Mouse (Mus musculus) C2C12 (cell line): ENCODE measurements at regions not wholly inside any gene's neighbourhood (a gene's known extent, or its start where the extent isn't known, plus 50 kb on each side); places are given as distances from the start of the nearest gene placed in this dataset.

ENCODE experiments used
- H3K27me3 ChIP-seq: one replicate; pipeline ENCODE4 v1.6.1; 2011; ENCODE audit not compliant: control insufficient read depth, insufficient read depth, insufficient read length
- H3K36me3 ChIP-seq: one replicate; pipeline ENCODE4 v1.6.1; 2011; ENCODE audit not compliant: control insufficient read depth, insufficient read depth
- H3K4me3 ChIP-seq: one replicate; pipeline ENCODE4 v1.5.1; 2011; ENCODE audit warnings: mild to moderate bottlenecking, control low read depth; ENCODE audit not compliant: poor library complexity, insufficient read depth, severe bottlenecking
- H3K79me2 ChIP-seq: one replicate; pipeline ENCODE4 v1.6.1; 2011; ENCODE audit not compliant: control insufficient read depth, insufficient read depth
- H3K79me3 ChIP-seq: one replicate; pipeline ENCODE4 v1.6.1; 2011; ENCODE audit warnings: low read depth, control low read depth
- H3ac ChIP-seq: one replicate; pipeline ENCODE3; 2011; ENCODE audit warnings: low read depth; ENCODE audit not compliant: control insufficient read depth, insufficient read length
- CEBPB ChIP-seq: IDR thresholded peaks from one replicate; pipeline ENCODE4 v1.6.1; 2011; ENCODE audit warnings: low read depth, mild to moderate bottlenecking, control low read depth, moderate library complexity
- CTCF ChIP-seq: IDR thresholded peaks from one replicate; pipeline ENCODE4 v1.5.1; 2011; ENCODE audit not compliant: control insufficient read depth, insufficient read depth, insufficient read length
- FOSL1 ChIP-seq: IDR thresholded peaks from one replicate; pipeline ENCODE4 v1.8.0; 2011; ENCODE audit warnings: mild to moderate bottlenecking, low read length; ENCODE audit not compliant: poor library complexity, insufficient read depth, severe bottlenecking
- MAX ChIP-seq: IDR thresholded peaks from one replicate; pipeline ENCODE4 v1.6.1; 2011; ENCODE audit warnings: mild to moderate bottlenecking, control low read depth
- MYOD1 ChIP-seq: IDR thresholded peaks from one replicate; pipeline ENCODE4 v1.6.1; 2011; ENCODE audit warnings: low read depth; ENCODE audit not compliant: control insufficient read depth, insufficient read length
- MYOG ChIP-seq: IDR thresholded peaks from one replicate; pipeline ENCODE4 v1.6.1; 2011; ENCODE audit not compliant: control insufficient read depth, insufficient read length; ENCODE audit errors: extremely low read depth
- USF1 ChIP-seq: IDR thresholded peaks from one replicate; pipeline ENCODE4 v1.6.1; 2011; ENCODE audit warnings: low read depth, mild to moderate bottlenecking, control low read depth, moderate library complexity

DNA sequence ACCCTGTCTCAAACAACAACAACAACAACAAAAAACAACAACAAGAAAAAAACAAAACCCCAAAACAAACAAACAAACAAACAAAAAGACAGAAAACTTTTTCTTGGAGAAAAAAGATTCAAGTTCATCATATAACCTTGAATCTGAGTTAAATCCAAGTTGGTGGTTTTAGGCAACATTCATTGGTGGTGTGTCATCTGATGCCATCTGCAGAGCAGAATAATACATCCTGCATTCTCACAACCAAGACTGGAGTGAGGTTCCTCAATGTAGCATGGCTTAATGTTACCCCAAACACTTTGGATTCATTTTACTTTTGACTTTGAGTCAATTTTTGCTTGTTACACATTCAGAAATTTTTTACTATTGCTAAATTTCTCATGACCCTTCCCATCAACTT, 577.3 kb upstream of the 4930452B06Rik start:
- TF ChIP-seq MYOD1, result peak; percentile 48
- TF ChIP-seq MAX, result no peak
- Histone ChIP-seq H3K36me3 (no peaks in the 10 kb centered on the region), H3K27me3 (no peaks in the 10 kb centered on the region), H3K4me3 (no peak overlapping the region), H3K79me3 (no peaks in the 10 kb centered on the region), H3ac (no peak overlapping the region), H3K79me2 (no peaks in the 10 kb centered on the region)

DNA sequence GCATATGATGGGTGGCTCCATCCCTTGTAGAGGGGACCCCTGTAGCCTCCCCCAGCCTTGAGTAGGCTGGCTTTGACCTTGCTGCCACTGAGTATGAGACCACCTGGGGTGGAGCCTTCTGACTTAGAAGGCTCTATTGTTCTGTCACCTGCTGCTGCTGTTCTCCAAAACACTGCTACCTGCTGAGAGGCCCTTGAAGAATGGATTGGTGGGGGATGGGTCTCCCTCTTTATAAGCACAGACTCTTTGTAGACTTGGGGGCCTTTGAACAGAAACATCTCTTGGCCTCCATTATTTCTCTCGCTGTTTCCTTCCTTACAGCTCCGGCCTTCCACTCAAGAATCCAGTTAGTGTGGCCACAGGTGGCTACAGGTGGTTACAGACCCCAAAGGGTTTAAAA, 576.1 kb upstream of the 4930452B06Rik start:
- Histone ChIP-seq H3K36me3 (no peaks in the 10 kb centered on the region), H3K79me2 (no peaks in the 10 kb centered on the region), H3K79me3 (no peaks in the 10 kb centered on the region), H3K27me3 (no peaks in the 10 kb centered on the region), H3K4me3 (no peak overlapping the region), H3ac (no peak overlapping the region)
- TF ChIP-seq MYOG (no peak), USF1 (no peak), FOSL1 (no peak), MAX (no peak), CTCF (no peak), MYOD1 (no peak), CEBPB (no peak)

GRCm38 (mm10) chr14:9227670-9228069, 561.6 kb upstream of the 4930452B06Rik start:
- Histone ChIP-seq H3K27me3 (no peaks in the 10 kb centered on the region), H3ac (no peak overlapping the region), H3K36me3 (no peaks in the 10 kb centered on the region), H3K79me3 (no peaks in the 10 kb centered on the region), H3K4me3 (no peak overlapping the region), H3K79me2 (no peaks in the 10 kb centered on the region)
- TF ChIP-seq MYOG (no peak), MAX (no peak), USF1 (no peak), CEBPB (no peak), CTCF (no peak), FOSL1 (no peak), MYOD1 (no peak)

DNA sequence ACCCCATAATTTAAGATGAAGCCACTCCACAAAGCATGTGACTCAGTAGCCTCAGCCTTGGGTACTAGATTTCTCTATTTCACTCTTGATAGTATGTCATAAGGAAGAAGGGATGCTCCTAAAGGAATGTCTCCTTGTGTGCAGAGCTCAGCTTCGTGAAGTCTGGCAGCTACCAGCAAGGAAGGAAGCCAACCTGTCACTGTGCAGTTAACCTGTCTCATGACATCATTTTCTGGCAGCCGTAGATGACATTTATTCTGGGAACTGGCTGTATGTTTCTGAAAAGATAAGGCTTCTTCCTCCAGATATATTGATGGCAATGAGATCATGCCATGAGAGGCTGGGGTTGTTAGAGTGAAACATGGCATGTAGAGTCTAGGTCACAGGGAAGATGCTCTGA, 534.2 kb upstream of the 4930452B06Rik start:
- no peaks in the 10 kb centered on the region for H3K79me3 ChIP-seq
- H3K79me2 ChIP-seq, result no peaks in the 10 kb centered on the region
- H3K36me3 ChIP-seq, result no peaks in the 10 kb centered on the region
- H3ac ChIP-seq, result no peak overlapping the region
- H3K27me3 ChIP-seq, result no peaks in the 10 kb centered on the region
- H3K4me3 ChIP-seq, result no peak overlapping the region
- TF ChIP-seq FOSL1, result no peak
- no peak for TF ChIP-seq CEBPB
- TF ChIP-seq USF1, result no peak
- TF ChIP-seq MYOD1, result no peak

DNA sequence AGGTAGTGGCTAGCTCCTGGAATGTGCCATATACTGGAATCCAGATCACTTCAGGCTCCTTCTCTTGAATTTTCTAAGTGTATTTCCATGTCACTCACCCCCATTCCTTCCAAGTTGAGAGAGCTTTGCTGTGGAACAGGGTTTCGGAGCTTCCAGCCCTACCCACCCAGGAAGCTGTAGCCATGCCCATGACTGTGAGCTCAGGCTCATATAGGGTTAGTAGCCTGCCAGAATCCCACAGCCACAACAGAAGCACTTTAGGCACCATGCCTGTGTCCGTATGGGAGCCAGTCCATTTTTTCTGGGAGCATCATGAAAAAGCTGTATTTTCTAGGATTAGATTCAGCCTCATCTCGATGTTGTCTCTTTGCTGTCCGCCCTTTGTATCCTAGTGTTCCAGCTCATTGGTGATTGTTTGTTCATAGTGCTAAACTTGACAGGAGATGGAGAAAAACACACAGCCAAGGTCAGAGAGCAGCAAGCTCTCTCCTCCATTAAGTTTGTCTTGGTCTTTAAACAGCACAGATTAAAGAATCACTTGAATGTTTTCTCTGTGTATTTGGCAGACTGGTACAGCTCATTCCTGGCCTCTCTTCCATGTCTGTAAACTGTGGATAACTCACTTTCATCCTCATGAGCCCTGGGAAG, 526.2 kb upstream of the 4930452B06Rik start:
- no peaks in the 10 kb centered on the region for H3K27me3 ChIP-seq
- no peak for TF ChIP-seq MYOG
- TF ChIP-seq MYOD1, result no peak
- TF ChIP-seq CEBPB, result no peak
- TF ChIP-seq USF1, result no peak
- no peak for TF ChIP-seq MAX
- no peak for TF ChIP-seq CTCF
- TF ChIP-seq FOSL1, result no peak
- no peaks in the 10 kb centered on the region for H3K79me2 ChIP-seq
- no peak overlapping the region for H3ac ChIP-seq
- no peak overlapping the region for H3K4me3 ChIP-seq
- no peaks in the 10 kb centered on the region for H3K79me3 ChIP-seq
- H3K36me3 ChIP-seq, result no peaks in the 10 kb centered on the region

DNA sequence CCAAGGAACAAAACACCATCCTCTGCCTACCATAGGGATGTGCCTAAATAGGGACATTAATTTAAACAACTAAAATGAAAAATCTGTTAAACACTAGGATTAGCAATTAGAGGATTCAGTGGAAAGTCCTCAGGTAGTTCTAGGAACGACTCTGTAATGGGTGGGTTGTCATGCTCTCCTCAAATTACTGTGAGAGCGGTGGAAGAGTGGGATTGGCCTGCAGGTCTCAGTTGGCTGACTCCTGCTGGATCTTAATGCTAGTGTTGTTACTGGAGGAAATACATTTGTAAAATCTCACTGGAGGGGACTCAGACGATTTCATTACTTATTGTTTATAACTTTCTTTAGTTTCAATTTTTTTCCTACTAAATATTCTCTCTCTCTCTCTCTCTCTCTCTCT, 525.6 kb upstream of the 4930452B06Rik start:
- H3ac ChIP-seq, result no peak overlapping the region
- TF ChIP-seq FOSL1 (no peak), MAX (no peak), MYOG (no peak), CEBPB (no peak), MYOD1 (no peak), USF1 (no peak)
- H3K4me3 ChIP-seq, result no peak overlapping the region
- H3K36me3 ChIP-seq, result no peaks in the 10 kb centered on the region
- H3K79me3 ChIP-seq, result no peaks in the 10 kb centered on the region
- no peaks in the 10 kb centered on the region for H3K79me2 ChIP-seq
- H3K27me3 ChIP-seq, result no peaks in the 10 kb centered on the region
